Comparison of ENCODE assay signal across 28 mouse cellular contexts in the genomic region with DNA sequence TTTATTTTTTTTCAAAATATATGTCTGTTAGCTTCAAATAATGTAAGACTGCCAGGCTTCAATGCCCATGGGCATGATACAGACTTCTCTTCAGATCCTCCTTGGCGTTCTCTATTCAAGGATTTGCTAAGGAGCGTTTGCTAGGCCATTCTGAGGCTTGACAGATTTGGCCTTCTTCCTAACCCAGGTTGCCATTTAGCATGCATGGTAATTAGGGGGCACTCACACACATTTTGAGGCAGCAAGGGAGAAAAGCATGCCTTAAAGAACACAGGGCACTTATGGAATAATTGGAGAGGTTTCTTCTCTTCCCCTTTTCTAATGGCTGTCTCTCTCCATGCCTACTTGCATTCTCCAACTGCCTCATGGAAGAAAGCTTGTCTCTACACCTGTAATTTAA. TPM values are rescaled to one million over a fixed set of nuclear protein-coding genes. Genes with fewer than 3 reads are reported as not detected.
"Had no signal": no experiment of that assay in that cellular context is flagged by ENCODE, and none has a peak within 500 bp of the region (broad histone marks: within the 10 kb centered on the region; RNA-seq: fewer than 3 reads in every experiment).

No protein-coding gene starts in this region.

- H3K27me3 ChIP-seq: heart, embryonic 12.5 days; hindbrain, embryonic 12.5 days; intestine, embryonic 15.5 days; kidney, embryonic 15.5 days; limb, embryonic 13.5 days; limb, embryonic 15.5 days; liver, embryonic 12.5 days had no signal

- H3K4me3 ChIP-seq: gastrocnemius, adult 2 months; heart, embryonic 10.5 days; heart, embryonic 12.5 days; hindbrain, embryonic 10.5 days; hindbrain, embryonic 12.5 days; intestine, embryonic 15.5 days; kidney, embryonic 15.5 days; limb, embryonic 13.5 days; limb, embryonic 15.5 days; liver, embryonic 12.5 days had no signal

- H3K4me1 ChIP-seq: heart, embryonic 10.5 days; heart, embryonic 12.5 days; hindbrain, embryonic 10.5 days; hindbrain, embryonic 12.5 days; intestine, embryonic 15.5 days; kidney, embryonic 15.5 days; limb, embryonic 13.5 days; limb, embryonic 15.5 days; liver, embryonic 12.5 days had no signal

- H3K4me2 ChIP-seq: heart, embryonic 12.5 days; hindbrain, embryonic 12.5 days; hindbrain, embryonic 14.5 days; intestine, embryonic 15.5 days; kidney, embryonic 15.5 days; limb, embryonic 13.5 days; limb, embryonic 15.5 days; liver, embryonic 12.5 days had no signal

- DNase-seq: gastrocnemius, adult 2 months; gastrocnemius, postnatal 10 days; gastrocnemius, postnatal 25 days; heart, adult 18-20 months; heart, postnatal 10 days; heart, postnatal 4 days; kidney, adult 18-20 months; kidney, adult 9 months; kidney, postnatal 14 days; kidney, postnatal 36 days; layer of hippocampus, postnatal 36 days; left cerebral cortex, postnatal 4 days had no signal

- H3K9me3 ChIP-seq: heart, embryonic 10.5 days; heart, embryonic 12.5 days; hindbrain, embryonic 10.5 days; hindbrain, embryonic 12.5 days; intestine, embryonic 15.5 days; kidney, embryonic 15.5 days; limb, embryonic 13.5 days; limb, embryonic 15.5 days; liver, embryonic 12.5 days had no signal

- H3K27ac ChIP-seq: gastrocnemius, adult 2 months; heart, embryonic 10.5 days; hindbrain, embryonic 10.5 days; hindbrain, embryonic 12.5 days; hindbrain, embryonic 14.5 days; intestine, embryonic 15.5 days; kidney, embryonic 15.5 days; kidney, postnatal 0 days; limb, embryonic 13.5 days; limb, embryonic 15.5 days; liver, embryonic 12.5 days; liver, embryonic 14.5 days had no signal

- H3K9ac ChIP-seq: heart, embryonic 12.5 days; hindbrain, embryonic 12.5 days; hindbrain, embryonic 14.5 days; intestine, embryonic 15.5 days; kidney, embryonic 15.5 days; limb, embryonic 13.5 days; limb, embryonic 15.5 days; liver, embryonic 12.5 days; liver, embryonic 14.5 days had no signal

- ATAC-seq: hindbrain, embryonic 16.5 days; inflammation-experienced regulatory T-cells, adult 6 months; intestine, embryonic 15.5 days; intestine, postnatal 0 days; liver, embryonic 12.5 days had no signal

- H3K36me3 ChIP-seq: heart, embryonic 10.5 days; heart, embryonic 12.5 days; hindbrain, embryonic 10.5 days; hindbrain, embryonic 12.5 days; intestine, embryonic 15.5 days; kidney, embryonic 15.5 days; limb, embryonic 13.5 days; limb, embryonic 15.5 days; liver, embryonic 12.5 days had no signal

RNA-seq across cellular contexts. Expression of a gene that starts 53.7 kb away (rescaled TPM):
- total RNA-seq: granulocyte monocyte progenitor cell, adult 5-6 weeks had no signal
- polyA plus RNA-seq: inflammation-experienced regulatory T-cells, adult 6 months had no signal
